Mouse (Mus musculus) stomach, embryonic 14.5 days (tissue): Measurements from ENCODE around the gene Klhl6. TPM values are rescaled to one million over a fixed set of nuclear protein-coding genes. Genes with fewer than 3 reads are reported as not detected.
A peak's percentile ranks its signal among the peaks of the same experiment; 100 is the strongest.
"Not testable (repeated sequence)": the region's sequence is repeated elsewhere in the genome, so short reads cannot be mapped to it uniquely, and the experiment has no call there.

ENCODE experiments used
- ATAC-seq: fragments of 200-750 bp; cut with Nextera tagmentation; 2 replicates; pipeline ENCODE4 v1.8.0; 2017; ENCODE audit warnings: low read depth, moderate TSS enrichment; ENCODE audit not compliant: insufficient number of reproducible peaks, insufficient read depth, low FRiP score
- H3K27ac ChIP-seq: fragments of 300-500 bp; sonication (generic); 2 replicates; pipeline ENCODE4 v1.5.1; 2014; ENCODE audit warnings: mild to moderate bottlenecking, low read length, moderate library complexity, mixed read lengths
- H3K27me3 ChIP-seq: fragments of 300-500 bp; sonication (generic); 2 replicates; pipeline ENCODE4 v1.6.1; 2014; ENCODE audit warnings: low read length, control low read depth, mixed read lengths; ENCODE audit not compliant: control insufficient read depth, insufficient read depth
- H3K36me3 ChIP-seq: fragments of 300-500 bp; sonication (generic); 2 replicates; pipeline ENCODE4 v1.6.1; 2014; ENCODE audit warnings: mild to moderate bottlenecking, control low read depth, low read length, moderate library complexity, mixed read lengths; ENCODE audit not compliant: control insufficient read depth, insufficient read depth
- H3K4me1 ChIP-seq: fragments of 300-500 bp; sonication (generic); 2 replicates; pipeline ENCODE4 v1.6.1; 2014; ENCODE audit warnings: low read length, control low read depth, mixed read lengths; ENCODE audit not compliant: control insufficient read depth, insufficient read depth
- H3K4me2 ChIP-seq: fragments of 300-500 bp; sonication (generic); replicated peaks from 2 replicates; pipeline ENCODE4 v1.6.1; 2014; ENCODE audit warnings: low read depth, low read length, control low read depth
- H3K4me3 ChIP-seq: fragments of 300-500 bp; sonication (generic); 2 replicates; pipeline ENCODE4 v1.5.1; 2014; ENCODE audit warnings: low read depth, low read length, control low read depth
- H3K9ac ChIP-seq: fragments of 300-500 bp; sonication (generic); replicated peaks from 2 replicates; pipeline ENCODE4 v1.6.1; 2014; ENCODE audit warnings: low read depth, mild to moderate bottlenecking, control low read depth, low read length, moderate library complexity, mixed read lengths
- H3K9me3 ChIP-seq: fragments of 300-500 bp; sonication (generic); 2 replicates; pipeline ENCODE4 v1.6.1; 2016; ENCODE audit warnings: low read depth, low read length, control low read depth; ENCODE audit not compliant: control insufficient read depth
- WGBS: fragments of 180-500 bp; shearing (Covaris S2); extraction: QIAGEN DNeasy Blood & Tissue Kit; methylation state at CpG from one replicate; pipeline ENCODE4 v1.1.7; 2014; 5-methylcytosine and 5-hydroxymethylcytosine counted together
- polyA plus RNA-seq: library from polyadenylated mRNA; unstranded; fragments of >200 nt; fragmentation: Nextera tagmentation; extraction: Ambion mirVana; gene quantifications from 2 replicates; pipeline ENCODE4 v1.2.1, GENCODE M21; 2014

Klhl6 gene
- 7.5 and 7.7 TPM in 2 replicates for polyA plus RNA-seq

GRCm38 (mm10) chr16:19982537-19983257 is at the start of gene Klhl6:
TSS of gene Klhl6 (minus strand) at chr16:19983037.
- Histone ChIP-seq H3K4me3 (peak within 1 kb of the TSS; percentile 13), H3K27ac (peak within 1 kb of the TSS; percentile 48; the same call in 1 of the 2 replicates), H3K4me2 (peak within 1 kb of the TSS; percentile 17), H3K4me1 (no peaks in the 10 kb centered on the region), H3K36me3 (no peaks in the 10 kb centered on the region), H3K27me3 (no peaks in the 10 kb centered on the region), H3K9me3 (no peaks in the 10 kb centered on the region), H3K9ac (no peak within 1 kb of the TSS)
- peak; percentile 72; the same call in 1 of the 2 replicates for ATAC-seq
- 31% methylated on average over 14 of the region's 14 CpGs for WGBS

GRCm38 (mm10) chr16:20027241-20027640 is 44.4 kb upstream of the Klhl6 start:
- not testable (repeated sequence) for H3K36me3 ChIP-seq, H3K9ac ChIP-seq, H3K27ac ChIP-seq, H3K4me1 ChIP-seq, H3K9me3 ChIP-seq, ATAC-seq, H3K27me3 ChIP-seq, H3K4me2 ChIP-seq, H3K4me3 ChIP-seq
- WGBS = 92% methylated on average over 1 of the region's 4 CpGs

GRCm38 (mm10) chr16:20022821-20023220 is 40.0 kb upstream of the Klhl6 start:
- Histone ChIP-seq H3K4me3 (no peak overlapping the region), H3K9me3 (no peaks in the 10 kb centered on the region), H3K4me2 (no peak overlapping the region), H3K36me3 (no peaks in the 10 kb centered on the region), H3K9ac (no peak overlapping the region), H3K4me1 (no peaks in the 10 kb centered on the region), H3K27me3 (no peaks in the 10 kb centered on the region), H3K27ac (no peak overlapping the region)
- ATAC-seq = no peak
- 83% methylated on average over 1 of the region's 1 CpGs for WGBS

GRCm38 (mm10) chr16:20021848-20022247 is 39.0 kb upstream of the Klhl6 start:
- no peaks in the 10 kb centered on the region for H3K9me3 ChIP-seq
- H3K36me3 ChIP-seq = no peaks in the 10 kb centered on the region
- 64% methylated on average over 2 of the region's 2 CpGs for WGBS
- no peak overlapping the region for H3K4me2 ChIP-seq
- no peak for ATAC-seq
- no peaks in the 10 kb centered on the region for H3K27me3 ChIP-seq
- no peak overlapping the region for H3K4me3 ChIP-seq
- H3K4me1 ChIP-seq = no peaks in the 10 kb centered on the region
- H3K27ac ChIP-seq = no peak overlapping the region
- H3K9ac ChIP-seq = no peak overlapping the region

- Histone ChIP-seq H3K36me3 (no peaks in the 10 kb centered on the region), H3K4me3 (no peak overlapping the region), H3K9ac (no peak overlapping the region), H3K9me3 (no peaks in the 10 kb centered on the region), H3K27ac (no peak overlapping the region), H3K27me3 (no peaks in the 10 kb centered on the region), H3K4me2 (no peak overlapping the region), H3K4me1 (no peaks in the 10 kb centered on the region)
- no peak for ATAC-seq
Observed at GRCm38 (mm10) chr16:20012647-20013046, 29.8 kb upstream of the Klhl6 start.

GRCm38 (mm10) chr16:20006066-20006465 is 23.2 kb upstream of the Klhl6 start:
- no peak for ATAC-seq
- 80% methylated on average over 1 of the region's 1 CpGs for WGBS

GRCm38 (mm10) chr16:20000286-20000685 is 17.4 kb upstream of the Klhl6 start:
- 89% methylated on average over 8 of the region's 8 CpGs for WGBS
- not testable (repeated sequence) for H3K4me1 ChIP-seq, H3K9me3 ChIP-seq

More at GRCm38 (mm10) chr16:20006066-20006465, 23.2 kb upstream of the Klhl6 start:
- Histone ChIP-seq H3K9ac (no peak overlapping the region), H3K36me3 (no peaks in the 10 kb centered on the region), H3K4me3 (no peak overlapping the region), H3K27ac (no peak overlapping the region), H3K9me3 (no peaks in the 10 kb centered on the region), H3K4me1 (no peaks in the 10 kb centered on the region), H3K27me3 (no peaks in the 10 kb centered on the region), H3K4me2 (no peak overlapping the region)

GRCm38 (mm10) chr16:19997616-19998015 is 14.8 kb upstream of the Klhl6 start:
- Histone ChIP-seq H3K27me3 (no peaks in the 10 kb centered on the region), H3K36me3 (no peaks in the 10 kb centered on the region), H3K27ac (peak overlapping the region; percentile 21; the same call in 1 of the 2 replicates), H3K4me2 (no peak overlapping the region), H3K4me1 (no peaks in the 10 kb centered on the region), H3K4me3 (no peak overlapping the region), H3K9me3 (no peaks in the 10 kb centered on the region), H3K9ac (no peak overlapping the region)
- ATAC-seq = no peak; the same call in 1 of the 2 replicates
- WGBS = 84% methylated on average over 7 of the region's 7 CpGs

More at GRCm38 (mm10) chr16:20000286-20000685, 17.4 kb upstream of the Klhl6 start:
- not testable (repeated sequence) for H3K9ac ChIP-seq, ATAC-seq, H3K27me3 ChIP-seq, H3K4me2 ChIP-seq, H3K4me3 ChIP-seq, H3K27ac ChIP-seq, H3K36me3 ChIP-seq

GRCm38 (mm10) chr16:19996913-19997312 is 14.1 kb upstream of the Klhl6 start:
- H3K4me3 ChIP-seq, H3K4me2 ChIP-seq, H3K27me3 ChIP-seq, H3K36me3 ChIP-seq, H3K4me1 ChIP-seq, ATAC-seq, H3K9ac ChIP-seq, H3K9me3 ChIP-seq: not testable (repeated sequence)
- 28% methylated on average over 6 of the region's 6 CpGs for WGBS
- peak overlapping the region; percentile 21; the same call in 1 of the 2 replicates for H3K27ac ChIP-seq
